In genomic region chr15:95316626-95317025, GRCm38 (mm10) we compare ENCODE assay signal across 20 mouse cellular contexts.
A peak's percentile ranks its signal among the peaks of the same experiment; 100 is the strongest.
DNase-seq lines count a peak whose midpoint lies in the region; ATAC-seq and TF ChIP-seq lines count a peak whose summit lies in the region.
"Had no signal": no experiment of that assay in that cellular context is flagged by ENCODE, and none has a peak within 500 bp of the region (broad histone marks: within the 10 kb centered on the region; RNA-seq: fewer than 3 reads in every experiment).

No protein-coding gene starts in this region.

- peak; percentile 68 for DNase-seq in heart, adult 11 months
- peak; percentile 64 for DNase-seq in kidney, postnatal 0 days (ENCODE audit: low spot score)
- DNase-seq: adrenal gland, adult 2 months; adrenal gland, postnatal 10 days; adrenal gland, postnatal 25 days; cerebellum, adult 11 months; cerebellum, adult 18-20 months; cerebellum, adult 8-10 months; cerebellum, adult 9-11 months; cerebellum, postnatal 14 days; cerebellum, postnatal 36 days had no signal

- no peak overlapping the region for H3K4me3 ChIP-seq in heart, embryonic 12.5 days
- H3K4me3 ChIP-seq in kidney, postnatal 0 days (replicated peaks; ENCODE audit: low read depth, low read length): no peak overlapping the region
- no peak overlapping the region for H3K4me3 ChIP-seq in kidney, embryonic 16.5 days (ENCODE audit: low read length)
- H3K4me3 ChIP-seq: embryonic facial prominence, embryonic 13.5 days; embryonic facial prominence, embryonic 15.5 days; erythroblast, embryonic 14.5 days; forebrain, embryonic 10.5 days; forebrain, embryonic 12.5 days had no signal

- H3K4me1 ChIP-seq in heart, embryonic 12.5 days (replicated peaks): no peaks in the 10 kb centered on the region
- peaks cover 6% of the 10 kb centered on the region; the same call in 1 of the 2 replicates for H3K4me1 ChIP-seq in kidney, postnatal 0 days (replicated peaks; ENCODE audit: insufficient read depth, low read length)
- peaks cover 10% of the 10 kb centered on the region for H3K4me1 ChIP-seq in kidney, embryonic 16.5 days (ENCODE audit: insufficient read depth, low read length)
- H3K4me1 ChIP-seq: embryonic facial prominence, embryonic 13.5 days; embryonic facial prominence, embryonic 15.5 days had no signal

- no peaks in the 10 kb centered on the region for H3K36me3 ChIP-seq in heart, embryonic 12.5 days
- no peaks in the 10 kb centered on the region for H3K36me3 ChIP-seq in kidney, postnatal 0 days (ENCODE audit: insufficient read depth, low read length)
- H3K36me3 ChIP-seq in kidney, embryonic 16.5 days (ENCODE audit: insufficient read depth, low read length): no peaks in the 10 kb centered on the region
- H3K36me3 ChIP-seq: embryonic facial prominence, embryonic 13.5 days; embryonic facial prominence, embryonic 15.5 days; forebrain, embryonic 10.5 days; forebrain, embryonic 12.5 days had no signal

- 69% methylated on average over 4 of the region's 4 CpGs for WGBS in heart, embryonic 12.5 days
- WGBS in kidney, postnatal 0 days: 32% methylated on average over 4 of the region's 4 CpGs
- WGBS in kidney, embryonic 16.5 days: 28% methylated on average over 4 of the region's 4 CpGs

- no peak for ATAC-seq in heart, embryonic 12.5 days (ENCODE audit: insufficient number of reproducible peaks, low FRiP score)
- ATAC-seq in kidney, postnatal 0 days (replicated peaks; ENCODE audit: low FRiP score, low read depth): no peak
- no peak for ATAC-seq in kidney, embryonic 16.5 days (ENCODE audit: low FRiP score, low TSS enrichment)
- ATAC-seq: forebrain, embryonic 14.5 days; forebrain, embryonic 16.5 days had no signal

- no peak overlapping the region for H3K4me2 ChIP-seq in heart, embryonic 12.5 days
- H3K4me2 ChIP-seq in kidney, postnatal 0 days (ENCODE audit: low read length): no peak overlapping the region
- H3K4me2 ChIP-seq in kidney, embryonic 16.5 days (replicated peaks; ENCODE audit: low read depth, low read length): no peak overlapping the region
- H3K4me2 ChIP-seq: embryonic facial prominence, embryonic 13.5 days; embryonic facial prominence, embryonic 15.5 days; forebrain, embryonic 12.5 days had no signal

- H3K27ac ChIP-seq in heart, embryonic 12.5 days (ENCODE audit: poor library complexity, severe bottlenecking): no peak overlapping the region
- no peak overlapping the region for H3K27ac ChIP-seq in kidney, postnatal 0 days
- no peak overlapping the region for H3K27ac ChIP-seq in kidney, embryonic 16.5 days (ENCODE audit: low read length)
- H3K27ac ChIP-seq: embryonic facial prominence, embryonic 13.5 days; embryonic facial prominence, embryonic 15.5 days; forebrain, embryonic 10.5 days; forebrain, embryonic 12.5 days had no signal

- no peaks in the 10 kb centered on the region for H3K27me3 ChIP-seq in heart, embryonic 12.5 days (replicated peaks)
- H3K27me3 ChIP-seq in kidney, postnatal 0 days (ENCODE audit: insufficient read depth, low read length): no peaks in the 10 kb centered on the region
- no peaks in the 10 kb centered on the region for H3K27me3 ChIP-seq in kidney, embryonic 16.5 days (ENCODE audit: insufficient read depth, low read length)
- H3K27me3 ChIP-seq: embryonic facial prominence, embryonic 13.5 days; embryonic facial prominence, embryonic 15.5 days; forebrain, embryonic 12.5 days had no signal

- no peak for TF ChIP-seq CTCF in kidney, postnatal 0 days (IDR thresholded peaks at IDR 0.05; ENCODE audit: low read depth)

- H3K9me3 ChIP-seq in heart, embryonic 12.5 days (replicated peaks): no peaks in the 10 kb centered on the region
- no peaks in the 10 kb centered on the region for H3K9me3 ChIP-seq in kidney, postnatal 0 days (replicated peaks; ENCODE audit: low read length)
- no peaks in the 10 kb centered on the region for H3K9me3 ChIP-seq in kidney, embryonic 16.5 days (ENCODE audit: low read length)
- H3K9me3 ChIP-seq: embryonic facial prominence, embryonic 13.5 days; embryonic facial prominence, embryonic 15.5 days; forebrain, embryonic 10.5 days; forebrain, embryonic 12.5 days had no signal

- H3K9ac ChIP-seq in heart, embryonic 12.5 days: no peak overlapping the region
- no peak overlapping the region for H3K9ac ChIP-seq in kidney, postnatal 0 days (ENCODE audit: low read depth, low read length)
- no peak overlapping the region for H3K9ac ChIP-seq in kidney, embryonic 16.5 days (replicated peaks; ENCODE audit: low read length)
- H3K9ac ChIP-seq: embryonic facial prominence, embryonic 13.5 days; embryonic facial prominence, embryonic 15.5 days; forebrain, embryonic 12.5 days had no signal
